Mouse (Mus musculus): ENCODE results near the gene Afg1l. TPM values are rescaled to one million over a fixed set of nuclear protein-coding genes. Genes with fewer than 3 reads are reported as not detected.

The Afg1l gene
- 10 to 100 TPM in 1 of 2 experiments, 1 to 10 TPM in 1; 8.7 to 12.6 TPM for total RNA-seq (2021)
- long read RNA-seq, experiment 1, transcript Afg1l-201 (13 exons, 2,513 nt): major isoform, 8 of 13 reads
- long read RNA-seq, experiment 1, partial matches to known transcripts: 1 of 13 reads
- long read RNA-seq, experiment 1, other reads (novel, unspliced or antisense): 4 of 13 reads
- long read RNA-seq, experiment 2, transcript Afg1l-201 (13 exons, 2,513 nt): major isoform, 7 of 10 reads
- long read RNA-seq, experiment 2, partial matches to known transcripts: 0 of 10 reads
- long read RNA-seq, experiment 2, other reads (novel, unspliced or antisense): 3 of 10 reads

GRCm38 (mm10) chr10:42478341-42478720 is at the start of gene Afg1l:
TSS of gene Afg1l (minus strand) at chr10:42478565.
- peak; percentile 30; the same call in 1 of the 2 replicates for TF ChIP-seq CTCF (IDR thresholded peaks at IDR 0.05)
- DNase-seq: peak; percentile 98
- Histone ChIP-seq H3K4me3 (peak within 1 kb of the TSS; percentile 95), H3K27ac (peak within 1 kb of the TSS; percentile 100)
- intact Hi-C loops (cut with DNase I): loop anchor here (1.0 kb wide), 1 partner anchor 23 kb away; no protein-coding TSS in a partner anchor

- TF ChIP-seq CTCF (IDR thresholded peaks at IDR 0.05): no peak
- no peak for DNase-seq
- no peak overlapping the region for H3K4me3 ChIP-seq
- H3K27ac ChIP-seq: no peak overlapping the region
- intact Hi-C loops (cut with DNase I): loop anchor here (5.0 kb wide), 1 partner anchor 73 kb away; no protein-coding TSS in a partner anchor
Observed at GRCm38 (mm10) chr10:42525682-42526081, 47.3 kb upstream of the Afg1l start.

GRCm38 (mm10) chr10:42523556-42524162 is 45.3 kb upstream of the Afg1l start:
- DNase-seq: no peak
- H3K27ac ChIP-seq: no peak overlapping the region
- intact Hi-C loops (cut with DNase I): no loop called here
- no peak overlapping the region for H3K4me3 ChIP-seq
- TF ChIP-seq CTCF (IDR thresholded peaks at IDR 0.05): no peak

- H3K4me3 ChIP-seq: no peak overlapping the region
- no peak for DNase-seq
- intact Hi-C loops (cut with DNase I): no loop called here
- TF ChIP-seq CTCF (IDR thresholded peaks at IDR 0.05): peak; percentile 29; the same call in 1 of the 2 replicates
- peak overlapping the region; percentile 29; the same call in 1 of the 2 replicates for H3K27ac ChIP-seq
Observed at GRCm38 (mm10) chr10:42522912-42523311, 44.5 kb upstream of the Afg1l start.

GRCm38 (mm10) chr10:42521315-42521981 is 43.1 kb upstream of the Afg1l start:
- no peak overlapping the region for H3K27ac ChIP-seq
- TF ChIP-seq CTCF (IDR thresholded peaks at IDR 0.05): no peak
- intact Hi-C loops (cut with DNase I): no loop called here
- no peak overlapping the region for H3K4me3 ChIP-seq
- DNase-seq: no peak

- intact Hi-C loops (cut with DNase I): no loop called here
- no peak for DNase-seq
- no peak for TF ChIP-seq CTCF (IDR thresholded peaks at IDR 0.05)
Observed at GRCm38 (mm10) chr10:42518363-42518762, 40.0 kb upstream of the Afg1l start.

DNA sequence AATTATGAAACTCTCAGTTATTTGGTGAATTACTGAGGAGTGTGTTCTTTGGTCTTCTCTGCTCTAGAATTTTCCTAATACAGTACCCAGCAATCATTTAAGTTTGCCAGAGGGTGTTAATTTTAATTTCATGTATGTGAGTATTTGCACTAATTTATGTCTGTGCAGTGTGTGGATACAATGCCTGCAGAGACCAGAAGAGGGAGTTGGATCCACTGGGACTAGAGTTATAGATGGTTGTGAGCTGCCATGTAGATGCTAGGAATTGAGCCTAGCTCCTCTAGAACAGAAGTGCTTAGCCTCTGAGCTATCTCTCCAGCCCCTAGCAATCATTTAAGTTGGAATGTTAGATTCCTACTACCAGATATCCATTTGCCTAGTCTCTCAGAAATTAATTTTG is 35.8 kb upstream of the Afg1l start:
- no peak for TF ChIP-seq CTCF (IDR thresholded peaks at IDR 0.05)
- H3K4me3 ChIP-seq: no peak overlapping the region
- no peak overlapping the region for H3K27ac ChIP-seq
- intact Hi-C loops (cut with DNase I): no loop called here
- no peak for DNase-seq

More at GRCm38 (mm10) chr10:42518363-42518762, 40.0 kb upstream of the Afg1l start:
- H3K4me3 ChIP-seq: no peak overlapping the region
- H3K27ac ChIP-seq: no peak overlapping the region

DNA sequence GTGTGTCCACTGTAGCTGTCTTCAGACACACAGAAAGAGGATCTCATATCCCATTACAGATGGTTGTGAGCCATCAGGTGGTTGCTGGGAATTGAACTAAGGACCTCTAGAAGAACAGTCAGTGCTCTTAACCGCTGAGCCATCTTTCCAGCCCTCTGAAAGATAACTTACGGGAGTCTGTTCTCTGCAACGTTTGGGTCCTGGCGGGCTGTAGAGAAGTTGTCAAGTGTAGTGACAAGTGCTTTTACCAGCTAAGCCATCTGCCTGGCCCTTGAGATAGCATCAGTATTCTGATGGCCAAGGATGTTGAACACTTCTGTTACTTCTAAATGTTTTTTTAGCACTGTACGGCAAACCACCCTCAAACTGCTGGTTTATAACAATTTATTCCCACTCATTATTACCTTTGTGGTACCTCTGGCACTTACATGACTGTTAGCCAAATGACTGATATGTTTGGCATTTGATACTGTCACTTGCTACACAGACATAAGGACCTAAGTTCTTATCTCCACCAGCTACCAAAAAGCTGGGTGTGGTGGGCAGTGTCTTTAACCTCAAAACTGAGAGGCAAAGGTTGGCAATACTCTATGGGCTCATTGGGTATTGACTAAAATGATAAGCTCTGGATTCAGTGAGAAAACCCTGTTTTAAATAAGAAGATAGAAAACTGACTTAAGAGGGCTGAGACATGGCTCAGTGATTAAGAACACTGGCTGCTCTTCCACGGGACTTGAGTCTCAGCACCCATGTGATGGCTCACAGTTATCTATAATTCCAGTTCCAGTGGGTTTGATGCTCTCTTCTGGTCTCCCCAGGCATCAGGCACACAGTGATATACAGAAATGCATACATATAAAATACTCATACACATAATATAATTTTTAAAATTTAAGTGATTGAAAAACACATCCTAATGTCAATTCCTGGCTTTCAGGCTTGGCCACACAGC is 33.1 kb upstream of the Afg1l start:
- DNase-seq: no peak
- no peak overlapping the region for H3K4me3 ChIP-seq
- intact Hi-C loops (cut with DNase I): no loop called here
- no peak overlapping the region for H3K27ac ChIP-seq
- TF ChIP-seq CTCF (IDR thresholded peaks at IDR 0.05): no peak

DNA sequence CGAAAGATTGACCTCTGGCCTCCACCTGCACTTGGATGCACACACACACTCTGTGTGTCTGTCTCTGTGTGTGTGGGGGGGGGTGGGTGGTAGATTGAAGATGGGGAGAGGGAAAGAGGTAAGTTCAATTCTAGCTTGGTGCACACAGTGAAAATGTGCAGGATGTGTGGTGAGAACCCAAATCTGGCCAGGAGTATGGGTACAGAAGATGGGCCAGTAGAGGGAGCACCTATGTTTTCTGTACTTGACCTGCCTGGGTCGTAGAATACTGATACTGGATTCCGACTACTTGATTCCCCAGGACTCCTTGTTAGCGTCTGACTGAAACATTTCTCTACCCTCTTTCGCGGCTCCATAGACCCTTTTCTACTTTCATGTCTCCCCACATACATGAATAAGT is 31.8 kb upstream of the Afg1l start:
- Histone ChIP-seq H3K4me3 (no peak overlapping the region), H3K27ac (no peak overlapping the region)
- no peak for DNase-seq
- TF ChIP-seq CTCF (IDR thresholded peaks at IDR 0.05): 0 out of 2 replicates have a peak, but pooled peaks have one; percentile 17
- intact Hi-C loops (cut with DNase I): no loop called here

GRCm38 (mm10) chr10:42504096-42504710 is 25.8 kb upstream of the Afg1l start:
- Histone ChIP-seq H3K27ac (peak overlapping the region; percentile 98), H3K4me3 (peak overlapping the region; percentile 80)
- no peak for DNase-seq
- no peak for TF ChIP-seq CTCF (IDR thresholded peaks at IDR 0.05)
- intact Hi-C loops (cut with DNase I): no loop called here

DNA sequence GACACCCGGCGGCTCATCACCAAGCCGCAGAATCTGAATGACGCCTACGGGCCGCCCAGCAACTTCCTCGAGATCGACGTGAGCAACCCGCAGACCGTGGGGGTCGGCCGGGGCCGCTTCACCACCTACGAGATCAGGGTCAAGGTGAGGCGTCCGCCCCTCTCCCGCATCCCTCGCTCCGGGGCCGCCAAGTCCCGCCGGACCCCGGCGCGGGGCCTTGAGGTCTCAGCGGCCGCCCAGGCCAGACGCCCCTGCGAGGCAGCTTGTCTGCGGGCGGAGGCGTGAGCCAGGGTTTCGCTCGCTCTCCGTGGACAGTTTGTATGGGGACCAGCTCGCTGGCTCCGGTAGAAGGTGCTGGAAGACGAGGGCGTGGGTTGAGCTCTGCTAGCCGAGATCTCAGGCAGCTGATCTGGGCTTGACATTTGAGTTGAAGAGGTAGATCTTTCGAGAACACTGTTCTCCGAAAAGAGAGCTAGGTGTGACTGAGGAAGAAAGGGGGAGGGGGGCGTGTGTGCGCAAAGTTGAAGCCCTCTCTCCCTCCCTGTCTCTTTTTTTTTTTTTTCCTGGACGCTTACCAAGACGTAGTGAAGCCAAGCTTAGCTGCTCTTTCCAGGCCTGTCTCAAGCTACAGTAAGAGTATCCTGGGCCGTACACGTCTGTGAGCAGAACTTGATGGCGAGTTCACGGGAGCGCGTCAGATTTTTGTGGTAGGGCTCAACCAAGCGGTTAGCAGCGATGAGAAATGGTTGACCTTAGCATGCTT is 24.2 kb upstream of the Afg1l start:
- H3K4me3 ChIP-seq: peak overlapping the region; percentile 80
- peak; percentile 75 for DNase-seq
- peak overlapping the region; percentile 98 for H3K27ac ChIP-seq
- intact Hi-C loops (cut with DNase I): no loop called here
- TF ChIP-seq CTCF (IDR thresholded peaks at IDR 0.05): no peak

All from gastrocnemius, adult 2 months (tissue).